Mouse (Mus musculus): ENCODE results near the gene Mreg. TPM values are rescaled to one million over a fixed set of nuclear protein-coding genes. Genes with fewer than 3 reads are reported as not detected.

Mreg gene
- polyA plus RNA-seq, 1 experiment: 23.3 TPM

- no peak for DNase-seq (ENCODE audit: low spot score)
These were observed 16.0 kb downstream of the Mreg start for GRCm38 (mm10) chr1:72196123-72196522.

GRCm38 (mm10) chr1:72191449-72191848 lies 20.7 kb downstream of the Mreg start:
- no peak for DNase-seq (ENCODE audit: low spot score)

GRCm38 (mm10) chr1:72188142-72188738 lies 23.9 kb downstream of the Mreg start:
- DNase-seq (ENCODE audit: low spot score): no peak

DNA sequence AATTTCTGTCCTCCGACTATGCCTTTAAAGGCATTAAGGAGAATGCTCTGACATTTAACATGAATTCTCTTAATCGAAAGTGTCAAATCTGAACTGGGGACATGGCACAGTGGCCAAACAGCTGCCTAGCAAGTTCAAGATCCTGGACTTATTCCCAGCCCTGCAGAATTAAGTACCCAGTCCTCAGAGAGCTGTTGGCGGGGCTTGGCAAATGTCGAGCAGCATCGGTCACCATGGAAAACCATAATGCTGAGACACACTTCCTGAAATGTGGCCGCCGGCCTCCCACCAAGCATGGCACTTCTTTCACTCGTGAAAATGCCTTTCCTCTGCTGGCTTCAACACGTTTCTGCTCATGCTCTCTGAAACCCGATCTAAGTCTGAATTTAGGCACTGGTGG lies 24.6 kb downstream of the Mreg start:
- no peak for DNase-seq (ENCODE audit: low spot score)

DNA sequence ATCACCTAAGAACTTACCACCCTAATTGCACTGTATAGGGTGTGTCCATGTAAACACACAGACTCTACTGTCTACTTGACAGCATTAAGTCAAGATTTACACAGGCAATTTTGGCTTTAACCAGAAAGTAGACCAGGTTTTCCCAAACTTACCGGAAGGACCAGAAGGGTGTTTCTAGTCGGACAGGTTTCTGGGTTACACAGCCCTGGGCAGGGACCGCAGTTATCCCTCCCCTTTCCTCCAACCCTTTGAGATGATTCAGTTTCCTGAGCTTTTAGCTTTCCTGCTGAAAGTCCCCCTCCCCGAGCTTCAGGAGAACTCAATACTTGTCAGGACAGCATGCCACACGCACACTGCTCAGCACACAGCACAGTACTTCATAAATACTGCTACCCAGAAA lies 26.0 kb downstream of the Mreg start:
- DNase-seq (ENCODE audit: low spot score): no peak

GRCm38 (mm10) chr1:72183554-72183953 lies 28.6 kb downstream of the Mreg start:
- no peak for DNase-seq (ENCODE audit: low spot score)

DNA sequence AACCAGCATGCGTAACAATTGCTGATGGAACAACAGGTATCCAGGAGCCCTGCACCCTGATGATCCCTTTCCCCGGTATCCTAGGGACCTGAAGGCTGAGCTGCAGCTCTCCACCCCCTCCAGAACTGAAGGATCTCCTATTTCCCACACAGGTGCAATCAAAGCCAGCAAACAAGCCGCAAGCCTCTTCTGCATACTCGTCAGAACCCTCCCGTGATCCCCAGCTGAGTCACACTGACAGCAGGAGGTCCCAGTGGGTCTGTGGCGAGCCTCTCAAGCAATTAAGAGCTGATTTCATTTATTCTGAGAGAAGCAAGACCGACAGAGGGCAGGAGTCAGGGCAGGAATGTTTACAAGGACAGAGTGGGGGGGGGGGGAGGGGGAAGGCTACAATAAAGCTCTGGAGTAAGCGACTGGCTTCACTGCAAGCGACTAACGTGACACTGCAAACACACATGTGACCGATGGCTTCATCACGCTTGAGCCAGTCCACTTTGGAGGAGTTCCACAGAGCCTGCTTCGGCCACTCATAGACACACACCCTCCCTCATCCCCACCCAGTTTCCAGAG lies 29.1 kb downstream of the Mreg start:
- no peak for DNase-seq (ENCODE audit: low spot score)

DNA sequence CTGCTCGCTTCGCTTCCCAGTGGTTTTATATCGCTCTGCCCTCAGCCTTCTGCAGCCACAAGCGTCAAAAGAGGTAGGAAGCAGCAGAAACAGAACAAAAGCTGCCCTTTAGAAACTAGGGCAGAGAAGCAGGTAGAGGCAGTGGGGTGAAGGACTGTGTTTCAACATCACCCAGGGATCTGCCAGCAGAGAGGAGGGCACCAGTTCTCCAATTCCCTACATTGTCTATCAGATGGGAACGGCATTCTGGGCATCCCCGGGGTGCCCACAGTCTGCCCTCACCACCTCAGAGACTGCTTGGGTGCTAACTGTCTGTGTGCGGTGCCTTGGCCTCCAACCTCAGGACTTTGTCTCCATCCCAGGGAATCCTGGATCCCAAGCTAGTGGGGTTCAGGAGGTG lies 32.2 kb downstream of the Mreg start:
- no peak for DNase-seq (ENCODE audit: low spot score)

GRCm38 (mm10) chr1:72176239-72176638 lies 35.9 kb downstream of the Mreg start:
- DNase-seq (ENCODE audit: low spot score): no peak

- DNase-seq (ENCODE audit: low spot score): no peak
These were observed 37.9 kb downstream of the Mreg start for GRCm38 (mm10) chr1:72174183-72174582.

DNA sequence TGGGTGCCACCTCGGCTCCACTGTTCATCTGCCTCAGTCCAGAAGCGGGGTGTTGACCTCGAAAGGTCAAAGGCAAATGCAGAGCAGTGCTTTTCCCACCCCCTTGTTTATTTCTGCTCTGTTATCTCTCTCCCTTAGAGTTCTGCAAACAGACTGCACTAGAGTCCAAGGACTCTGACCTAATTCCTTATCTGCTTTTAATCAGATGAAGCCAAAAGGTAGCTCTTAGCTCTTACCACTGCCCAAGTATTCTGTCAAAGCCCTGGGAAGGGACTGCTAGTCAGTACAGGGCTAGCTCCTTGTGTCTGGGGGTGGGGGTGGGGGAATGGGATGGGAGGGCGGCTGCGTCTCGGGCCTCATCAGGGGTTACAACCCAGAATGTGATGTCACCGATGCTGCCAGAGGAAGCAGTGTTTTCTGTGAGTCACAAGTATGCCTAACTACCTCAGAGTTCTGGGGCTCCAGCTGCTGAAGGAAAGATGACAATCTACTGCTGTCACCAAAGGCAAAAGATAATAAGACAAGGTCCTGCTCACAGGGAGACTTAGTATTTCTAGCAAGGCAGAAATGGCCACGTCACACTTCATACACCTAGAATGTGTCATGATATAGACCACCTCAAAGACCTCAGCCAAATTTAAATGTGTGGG lies 38.6 kb downstream of the Mreg start:
- DNase-seq (ENCODE audit: low spot score): no peak

- no peak for DNase-seq (ENCODE audit: low spot score)
These were observed 39.3 kb downstream of the Mreg start for GRCm38 (mm10) chr1:72172788-72173187.

- DNase-seq (ENCODE audit: low spot score): no peak
These were observed 40.9 kb downstream of the Mreg start for GRCm38 (mm10) chr1:72171001-72171860.

DNA sequence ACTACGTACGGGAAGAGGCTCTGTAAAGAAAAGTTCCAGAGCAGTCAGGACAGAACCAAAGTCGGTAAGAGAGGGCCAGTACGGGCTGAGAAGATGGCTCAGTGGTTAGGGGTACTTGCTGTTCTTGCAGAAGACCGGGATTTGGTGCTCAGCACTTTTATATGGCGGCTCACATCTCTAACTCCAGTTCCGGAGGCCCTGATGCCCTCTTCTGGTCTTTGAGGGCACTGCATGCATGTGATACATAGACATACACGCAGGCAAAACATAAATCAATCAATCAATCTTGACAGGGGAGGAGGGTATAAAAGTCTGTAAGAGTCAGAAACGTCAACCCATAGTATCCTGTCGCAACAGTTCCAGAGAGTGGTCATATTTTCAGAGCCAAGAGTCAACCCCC lies 45.1 kb downstream of the Mreg start:
- DNase-seq (ENCODE audit: low spot score): no peak

GRCm38 (mm10) chr1:72166468-72166814 lies 45.7 kb downstream of the Mreg start:
- no peak for DNase-seq (ENCODE audit: low spot score)

DNA sequence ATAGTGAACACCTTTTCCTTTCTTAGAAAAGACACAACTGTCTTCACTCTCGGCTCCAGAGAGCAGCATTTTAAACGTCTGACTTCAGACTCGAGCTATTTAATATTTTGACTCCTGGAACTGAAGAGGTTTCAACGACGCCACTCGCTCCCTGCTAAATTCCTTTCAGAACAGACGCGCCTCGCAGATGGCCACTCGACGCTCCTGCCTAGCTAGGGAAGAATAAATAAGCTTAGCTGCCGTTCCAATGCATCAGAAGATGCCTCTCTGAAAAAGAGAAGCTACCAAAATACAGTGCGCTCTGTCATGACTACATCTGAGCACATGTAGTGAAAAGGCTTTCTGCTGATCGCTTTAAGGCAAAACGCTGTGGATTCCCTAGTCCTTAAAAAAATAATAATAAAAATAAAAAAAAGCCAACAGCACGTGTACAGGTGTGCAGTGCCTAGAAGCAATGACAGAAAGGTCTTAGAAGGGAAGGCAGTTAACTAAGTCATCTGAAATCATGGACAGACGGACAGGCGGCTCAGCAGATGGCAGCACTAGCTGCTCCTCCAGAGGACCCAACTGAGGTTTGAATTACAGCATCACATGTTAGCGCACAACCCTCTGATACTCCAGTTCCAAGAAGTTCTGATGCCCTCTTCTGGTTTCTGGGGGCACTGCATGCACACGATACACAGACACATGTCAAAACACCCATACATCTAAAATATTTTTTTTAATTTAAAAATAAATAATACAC lies 46.2 kb downstream of the Mreg start:
- no peak for DNase-seq (ENCODE audit: low spot score)

DNA sequence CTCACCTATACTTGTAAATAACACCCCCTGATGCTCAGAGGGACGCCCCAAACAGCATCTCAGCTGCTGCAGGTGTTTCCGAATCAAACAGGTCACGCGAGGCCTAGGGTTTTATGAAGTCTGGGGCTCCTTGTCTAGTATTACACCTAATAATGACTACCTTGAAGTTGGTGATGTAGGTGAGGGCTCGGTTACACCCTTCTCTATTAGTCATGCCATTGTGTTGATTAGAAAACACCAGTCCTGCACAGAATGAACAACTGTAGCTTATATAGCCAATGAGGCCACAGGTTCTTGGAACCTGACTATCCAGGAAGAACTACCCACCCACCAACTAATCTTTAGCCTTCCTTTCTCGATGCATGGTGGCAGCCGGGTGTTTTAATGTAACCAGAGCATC lies 51.8 kb downstream of the Mreg start:
- no peak for DNase-seq (ENCODE audit: low spot score)

DNA sequence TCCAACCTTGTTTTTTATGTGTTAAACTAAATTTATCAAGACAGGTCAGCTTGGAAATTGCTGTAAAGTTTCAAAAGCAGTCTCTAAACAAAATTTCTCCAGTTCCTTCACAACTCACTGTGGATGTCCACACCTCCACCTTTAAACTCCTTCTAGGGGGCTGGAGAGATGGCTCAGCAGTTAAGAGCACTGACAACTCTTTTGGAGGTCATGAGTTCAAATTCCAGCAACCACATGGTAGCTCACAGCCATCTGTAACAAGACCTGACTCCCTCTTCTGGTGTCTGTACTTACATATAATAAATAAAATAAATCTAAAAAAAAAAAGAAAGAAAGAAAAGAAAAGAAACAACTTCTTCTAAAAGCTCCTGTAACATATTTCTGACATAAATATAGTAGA lies 67.1 kb downstream of the Mreg start:
- no peak for DNase-seq (ENCODE audit: low spot score)

DNA sequence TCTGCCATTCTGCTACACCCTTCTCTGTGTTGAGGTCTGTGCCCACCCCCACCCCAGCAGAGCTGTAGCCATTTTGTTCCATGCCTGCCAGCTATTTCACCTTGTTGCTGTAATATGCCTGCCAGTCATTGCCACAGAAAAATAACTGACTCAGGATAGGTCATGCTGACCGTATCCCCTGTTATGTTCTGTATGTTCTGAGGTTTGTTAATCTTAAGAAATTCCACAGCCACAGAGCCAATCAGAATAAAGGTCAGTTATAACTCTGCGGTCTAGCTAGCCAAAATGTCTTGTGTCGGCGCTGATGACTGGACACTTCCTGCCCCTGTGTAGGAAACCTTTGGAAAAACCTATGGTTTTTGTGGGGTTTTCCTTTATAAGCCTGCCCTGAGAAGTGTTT lies 67.7 kb downstream of the Mreg start:
- no peak for DNase-seq (ENCODE audit: low spot score)

DNA sequence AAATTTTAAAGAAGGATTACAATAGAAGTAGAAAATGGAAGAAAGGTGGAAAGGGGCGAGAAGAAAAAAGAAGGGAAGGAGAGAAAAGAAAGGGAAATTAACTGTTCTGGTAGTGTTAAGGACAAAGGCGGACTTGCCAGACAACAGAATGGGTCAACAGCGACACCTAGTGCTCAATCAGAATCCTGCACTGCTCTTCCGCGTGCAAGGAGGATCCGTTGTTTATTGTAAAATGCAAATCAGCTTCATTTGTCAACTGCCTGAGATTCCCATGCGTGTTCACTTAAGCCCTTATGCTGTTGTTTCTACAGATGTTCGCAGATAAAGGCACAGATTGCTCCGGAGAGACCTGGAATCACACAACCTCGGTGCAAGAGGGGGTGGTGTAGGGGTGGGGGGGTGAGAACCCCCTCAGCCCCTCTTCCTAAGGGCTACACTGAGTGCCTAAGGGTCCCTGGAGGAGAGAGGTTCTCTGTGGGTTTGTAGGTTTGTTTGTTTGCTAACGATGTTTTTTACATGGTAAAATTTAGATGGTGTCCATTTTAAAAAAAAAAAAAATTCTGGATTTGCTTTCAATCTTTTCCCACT lies 70.1 kb downstream of the Mreg start:
- no peak for DNase-seq (ENCODE audit: low spot score)

DNA sequence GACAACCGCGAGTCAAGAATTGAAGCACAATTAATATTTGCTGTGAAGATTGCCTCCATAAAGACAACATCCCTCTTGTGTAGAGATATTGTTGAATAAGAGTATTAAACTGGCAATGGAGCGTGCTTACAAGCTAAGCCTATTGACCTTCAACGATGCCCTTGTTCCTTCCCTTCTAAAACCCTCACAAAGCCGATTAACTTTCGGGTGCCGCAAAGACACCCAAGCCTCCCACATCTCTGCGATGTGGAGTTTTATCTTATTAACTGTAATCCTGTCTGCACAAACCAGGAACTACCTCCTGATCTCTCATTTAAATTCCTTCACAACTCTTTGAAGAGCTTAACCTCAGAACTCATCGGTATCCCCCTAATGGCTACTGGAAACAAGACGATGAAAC lies 76.0 kb downstream of the Mreg start:
- DNase-seq (ENCODE audit: low spot score): no peak

DNA sequence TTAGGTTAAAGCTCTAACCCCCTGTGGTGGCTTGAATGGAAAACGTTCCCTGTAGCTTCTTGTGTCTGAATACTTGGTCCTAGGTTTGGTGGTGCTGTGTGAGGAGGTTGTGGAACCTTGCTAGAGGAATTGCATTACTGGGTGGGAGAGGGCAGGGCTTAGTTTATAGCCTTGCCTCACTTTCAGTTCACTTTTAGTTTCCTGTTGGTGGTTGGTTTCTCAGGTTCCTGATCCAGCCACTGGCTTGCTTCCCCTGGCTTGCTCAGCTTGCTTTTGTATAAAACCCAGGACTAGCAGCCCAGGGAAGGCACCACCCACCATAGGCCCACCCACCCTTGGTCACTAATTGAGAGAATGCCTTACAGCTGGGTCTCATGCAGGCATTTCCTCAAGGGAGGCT lies 77.6 kb downstream of the Mreg start:
- DNase-seq (ENCODE audit: low spot score): no peak
